Mouse (Mus musculus) MEL (cell line): ENCODE measurements around the gene Slc16a1. TPM values are rescaled to one million over a fixed set of nuclear protein-coding genes. Genes with fewer than 3 reads are reported as not detected.

Experiments
- DNase-seq: peaks from one replicate; pipeline ENCODE4 v3.0.0; 2011; ENCODE audit warnings: low read depth, low spot score
- H3K27ac ChIP-seq: 2 replicates; pipeline ENCODE4 v1.5.1; 2012; ENCODE audit warnings: low read depth, mild to moderate bottlenecking, control low read depth, low read length, moderate library complexity; ENCODE audit not compliant: control insufficient read depth
- H3K27me3 ChIP-seq, 2 experiments: fragments of 150-350 bp in 1 of 2; sonication (generic) in 1 of 2; 2 replicates each; pipeline ENCODE4 v1.6.1; 2012; ENCODE audit warnings: low read length in 2 of 2, mild to moderate bottlenecking in 2 of 2, improper control_type of control experiment in 1 of 2, moderate library complexity in 1 of 2; ENCODE audit not compliant: insufficient read depth in 2 of 2, control insufficient read depth in 1 of 2
- H3K36me3 ChIP-seq, 2 experiments: 2 replicates each; pipeline ENCODE4 v1.6.1; 2012 to 2014; ENCODE audit warnings: low read length in 2 of 2, improper control_type of control experiment in 1 of 2, inconsistent platforms in 1 of 2, mild to moderate bottlenecking in 1 of 2; ENCODE audit not compliant: insufficient read depth in 2 of 2, control insufficient read depth in 1 of 2
- H3K4me1 ChIP-seq, 2 experiments: fragments of 150-350 bp in 1 of 2; sonication (generic) in 1 of 2; 2 replicates each; pipeline ENCODE4 v1.6.1; 2012; ENCODE audit warnings: low read length in 2 of 2, improper control_type of control experiment in 1 of 2, mild to moderate bottlenecking in 1 of 2; ENCODE audit not compliant: insufficient read depth in 2 of 2, control insufficient read depth in 1 of 2
- H3K4me3 ChIP-seq, 2 experiments: fragments of 150-350 bp in 1 of 2; sonication (generic) in 1 of 2; 2 replicates each; pipeline ENCODE4 v1.5.1; 2012; ENCODE audit warnings: low read depth in 2 of 2, low read length in 2 of 2, mild to moderate bottlenecking in 2 of 2, moderate library complexity in 2 of 2, control low read depth in 1 of 2, improper control_type of control experiment in 1 of 2; ENCODE audit not compliant: control insufficient read depth in 1 of 2, insufficient read depth in 1 of 2
- H3K79me2 ChIP-seq: 2 replicates; pipeline ENCODE4 v1.6.1; 2012; ENCODE audit warnings: mild to moderate bottlenecking, low read length, moderate library complexity; ENCODE audit not compliant: control insufficient read depth, poor library complexity, insufficient read depth
- H3K9ac ChIP-seq: 2 replicates; pipeline ENCODE4 v1.6.1; 2012; ENCODE audit warnings: low read depth, mild to moderate bottlenecking, control low read depth, low read length, moderate library complexity; ENCODE audit not compliant: control insufficient read depth, poor library complexity, severe bottlenecking
- H3K9me3 ChIP-seq: fragments of 150-350 bp; sonication (generic); replicated peaks from 2 replicates; pipeline ENCODE4 v1.6.1; 2012; ENCODE audit warnings: mild to moderate bottlenecking, low read length, improper control_type of control experiment, moderate library complexity; ENCODE audit not compliant: insufficient read depth
- E2F4 ChIP-seq: IDR thresholded peaks from 2 replicates; pipeline ENCODE4 v1.6.1; 2011; ENCODE audit warnings: low read depth, low read length, improper control_type of control experiment, borderline replicate concordance
- ELF1 ChIP-seq: IDR thresholded peaks from 2 replicates; pipeline ENCODE4 v1.6.1; 2014; ENCODE audit warnings: low read depth, mild to moderate bottlenecking, inconsistent platforms, low read length, improper control_type of control experiment, moderate library complexity
- ETS1 ChIP-seq: IDR thresholded peaks from 2 replicates; pipeline ENCODE4 v1.6.1; 2012; ENCODE audit warnings: low read depth, mild to moderate bottlenecking, inconsistent platforms, low read length, improper control_type of control experiment, moderate library complexity
- JUND ChIP-seq: IDR thresholded peaks from 2 replicates; pipeline ENCODE4 v1.6.1; 2011; ENCODE audit warnings: low read depth, mild to moderate bottlenecking, improper control_type of control experiment, low read length
- KAT2A ChIP-seq: conservative IDR thresholded peaks from 2 replicates; pipeline ENCODE4 v1.6.1; 2012; ENCODE audit warnings: low read depth, low read length, improper control_type of control experiment, inconsistent platforms
- MAX ChIP-seq: IDR thresholded peaks from 2 replicates; pipeline ENCODE4 v1.6.1; 2011; ENCODE audit warnings: low read length, improper control_type of control experiment
- MAZ ChIP-seq: IDR thresholded peaks from 2 replicates; pipeline ENCODE4 v1.6.1; 2012; ENCODE audit warnings: low read depth, mild to moderate bottlenecking, inconsistent platforms, low read length, improper control_type of control experiment
- MXI1 ChIP-seq: IDR thresholded peaks from 2 replicates; pipeline ENCODE4 v1.6.1; 2011; ENCODE audit warnings: mild to moderate bottlenecking, low read depth, low read length, improper control_type of control experiment
- NELFE ChIP-seq: IDR thresholded peaks from 2 replicates; pipeline ENCODE4 v1.6.1; 2011; ENCODE audit warnings: low read depth, low read length, improper control_type of control experiment
- POLR2A ChIP-seq, 2 experiments: IDR thresholded peaks; 2 replicates each; pipeline ENCODE4 v1.6.1; 2011 to 2012; ENCODE audit warnings: low read length in 2 of 2, mild to moderate bottlenecking in 2 of 2, control low read depth in 1 of 2, improper control_type of control experiment in 1 of 2, low read depth in 1 of 2, moderate library complexity in 1 of 2; ENCODE audit not compliant: control insufficient read depth in 1 of 2, insufficient read depth in 1 of 2, poor library complexity in 1 of 2
- POLR2AphosphoS5 ChIP-seq: IDR thresholded peaks from 2 replicates; pipeline ENCODE4 v1.6.1; 2012; ENCODE audit warnings: low read depth, borderline replicate concordance, mild to moderate bottlenecking, inconsistent platforms, low read length, moderate library complexity, mixed read lengths
- SIN3A ChIP-seq: IDR thresholded peaks from 2 replicates; pipeline ENCODE4 v1.6.1; 2012; ENCODE audit warnings: low read length, improper control_type of control experiment, inconsistent platforms
- SMC3 ChIP-seq: IDR thresholded peaks from 2 replicates; pipeline ENCODE4 v1.6.1; 2011; ENCODE audit warnings: low read depth, low read length, improper control_type of control experiment
- TCF12 ChIP-seq: IDR thresholded peaks from 2 replicates; pipeline ENCODE4 v1.6.1; 2014; ENCODE audit warnings: low read depth, mild to moderate bottlenecking, inconsistent platforms, low read length, improper control_type of control experiment, moderate library complexity
- USF1 ChIP-seq: IDR thresholded peaks from 2 replicates; pipeline ENCODE4 v1.6.1; 2014; ENCODE audit warnings: low read depth, mild to moderate bottlenecking, inconsistent platforms, low read length, improper control_type of control experiment, moderate library complexity
- ZKSCAN1 ChIP-seq: IDR thresholded peaks from 2 replicates; pipeline ENCODE4 v1.6.1; 2012; ENCODE audit warnings: low read depth, mild to moderate bottlenecking, inconsistent platforms, low read length, improper control_type of control experiment, moderate library complexity
- ZMIZ1 ChIP-seq: IDR thresholded peaks from 2 replicates; pipeline ENCODE4 v1.6.1; 2012; ENCODE audit warnings: low read depth, mild to moderate bottlenecking, inconsistent platforms, low read length, improper control_type of control experiment, moderate library complexity
- polyA plus RNA-seq, 2 experiments: library from polyadenylated mRNA; stranded (reverse) in 1 of 2; unstranded in 1 of 2; fragments of >175 nt in 1 of 2; fragments of >200 nt in 1 of 2; gene quantifications; 2 replicates each; pipeline versions ENCODE4 v1.2.1 to v1.2.4; 2012; ENCODE audit warnings: low replicate concordance in 2 of 2, low read depth in 1 of 2; ENCODE audit not compliant: insufficient read length in 2 of 2, insufficient read depth in 1 of 2, missing spikeins in 1 of 2
- total RNA-seq: library from RNA; depleted of rRNA; stranded (reverse); fragments of 300-350 nt; gene quantifications from 2 replicates; pipeline ENCODE4 v1.2.3, GENCODE M21; 2012

The Slc16a1 gene
- total and polyA plus RNA-seq, 3 experiments: 43.7 to 128 (median 96.1) TPM

- H3K79me2 ChIP-seq: no peaks in the 10 kb centered on the region
- H3K4me3 ChIP-seq: no peak overlapping the region
- peaks cover 0 to 1% of the 10 kb centered on the region in 2 experiments; a peak in 2 of 4 replicates for H3K27me3 ChIP-seq
- H3K9ac ChIP-seq: no peak overlapping the region
- no peak for DNase-seq
- no peaks in the 10 kb centered on the region; a peak in 1 of 4 replicates for H3K36me3 ChIP-seq
- no peak overlapping the region for H3K27ac ChIP-seq
- no peak for TF ChIP-seq ELF1
- no peak for TF ChIP-seq NELFE
- no peak for TF ChIP-seq MXI1
- TF ChIP-seq KAT2A: no peak
- no peak for TF ChIP-seq ETS1
- TF ChIP-seq POLR2AphosphoS5: no peak
- TF ChIP-seq E2F4: no peak
- no peak for TF ChIP-seq TCF12
- TF ChIP-seq SMC3: no peak
- TF ChIP-seq SIN3A: no peak
- no peak for TF ChIP-seq MAX
- TF ChIP-seq POLR2A (IDR thresholded peaks at IDR 0.05; ENCODE audit: control insufficient read depth in 1 of 2, insufficient read depth in 1 of 2, low read depth in 1 of 2, low read length in 2 of 2, poor library complexity in 1 of 2): no peak
- TF ChIP-seq JUND: no peak
- no peak for TF ChIP-seq USF1
- TF ChIP-seq, all 39 proteins: peak for 0
- Histone ChIP-seq H3K9me3 (no peaks in the 10 kb centered on the region), H3K4me1 (peaks cover 2 to 5% of the 10 kb centered on the region in 2 experiments; a peak in 2 of 4 replicates)
Measured at GRCm38 (mm10) chr3:104613102-104613501, 25.4 kb upstream of the Slc16a1 start.

- Histone ChIP-seq H3K9ac (no peak overlapping the region), H3K27ac (no peak overlapping the region), H3K36me3 (no peaks in the 10 kb centered on the region; a peak in 1 of 4 replicates), H3K4me3 (no peak overlapping the region), H3K4me1 (peaks cover 2 to 5% of the 10 kb centered on the region in 2 experiments; a peak in 2 of 4 replicates), H3K79me2 (no peaks in the 10 kb centered on the region), H3K9me3 (no peaks in the 10 kb centered on the region), H3K27me3 (peaks cover 0 to 1% of the 10 kb centered on the region in 2 experiments; a peak in 2 of 4 replicates)
- DNase-seq: no peak
- TF ChIP-seq ZKSCAN1 (no peak), MAZ (no peak), MAX (no peak), SMC3 (no peak), ZMIZ1 (no peak)
Measured at GRCm38 (mm10) chr3:104614081-104614480, 24.4 kb upstream of the Slc16a1 start.
